ENCODE assay signal across 27 mouse cellular contexts in genomic region chr4:67213363-67213762, GRCm38 (mm10).
"Had no signal": no experiment of that assay in that cellular context is flagged by ENCODE, and none has a peak within 500 bp of the region (broad histone marks: within the 10 kb centered on the region; RNA-seq: fewer than 3 reads in every experiment).

No protein-coding gene starts in this region.

- H3K9ac ChIP-seq: heart, embryonic 13.5 days; heart, embryonic 15.5 days; hindbrain, embryonic 13.5 days; hindbrain, embryonic 15.5 days; kidney, embryonic 15.5 days; limb, embryonic 13.5 days; limb, embryonic 15.5 days; liver, embryonic 12.5 days; liver, embryonic 14.5 days had no signal

- ATAC-seq: hindbrain, postnatal 0 days; intestine, embryonic 16.5 days; liver, embryonic 12.5 days had no signal

- H3K4me3 ChIP-seq: heart, adult 2 months; heart, embryonic 13.5 days; heart, embryonic 15.5 days; hindbrain, embryonic 13.5 days; hindbrain, embryonic 15.5 days; kidney, embryonic 15.5 days; limb, embryonic 13.5 days; limb, embryonic 15.5 days; liver, embryonic 12.5 days had no signal

- H3K27me3 ChIP-seq: heart, embryonic 13.5 days; heart, embryonic 15.5 days; hindbrain, embryonic 13.5 days; hindbrain, embryonic 15.5 days; kidney, embryonic 15.5 days; limb, embryonic 13.5 days; limb, embryonic 15.5 days; liver, embryonic 12.5 days had no signal

- H3K4me1 ChIP-seq: heart, embryonic 13.5 days; heart, embryonic 15.5 days; hindbrain, embryonic 13.5 days; hindbrain, embryonic 15.5 days; kidney, embryonic 15.5 days; limb, embryonic 13.5 days; limb, embryonic 15.5 days; liver, embryonic 12.5 days had no signal

- H3K27ac ChIP-seq: heart, adult 2 months; heart, embryonic 13.5 days; heart, embryonic 15.5 days; hindbrain, embryonic 13.5 days; hindbrain, embryonic 15.5 days; hindbrain, postnatal 0 days; kidney, embryonic 15.5 days; kidney, postnatal 0 days; limb, embryonic 13.5 days; limb, embryonic 15.5 days; liver, embryonic 12.5 days; liver, embryonic 14.5 days had no signal

- H3K9me3 ChIP-seq: heart, embryonic 13.5 days; heart, embryonic 15.5 days; hindbrain, embryonic 13.5 days; hindbrain, embryonic 15.5 days; kidney, embryonic 15.5 days; limb, embryonic 13.5 days; limb, embryonic 15.5 days; liver, embryonic 12.5 days had no signal

- H3K4me2 ChIP-seq: heart, embryonic 11.5 days; heart, embryonic 13.5 days; heart, embryonic 15.5 days; hindbrain, embryonic 13.5 days; hindbrain, embryonic 15.5 days; kidney, embryonic 15.5 days; limb, embryonic 13.5 days; limb, embryonic 15.5 days; liver, embryonic 12.5 days had no signal

- DNase-seq: gastrocnemius, postnatal 14 days; gastrocnemius, postnatal 36 days; heart, adult 11 months; heart, adult 2 months; heart, postnatal 14 days; heart, postnatal 36 days; kidney, adult 11 months; kidney, adult 2 months; kidney, adult 9 months; kidney, postnatal 14 days; kidney, postnatal 36 days; layer of hippocampus, adult 9-11 months; layer of hippocampus, postnatal 36 days; left cerebral cortex, postnatal 4 days had no signal

- H3K36me3 ChIP-seq: heart, embryonic 13.5 days; heart, embryonic 15.5 days; hindbrain, embryonic 13.5 days; hindbrain, embryonic 15.5 days; kidney, embryonic 15.5 days; limb, embryonic 13.5 days; limb, embryonic 15.5 days; liver, embryonic 12.5 days had no signal
